Mouse (Mus musculus): ENCODE results near the gene Ipo7. TPM values are rescaled to one million over a fixed set of nuclear protein-coding genes. Genes with fewer than 3 reads are reported as not detected.

The Ipo7 gene
- polyA plus RNA-seq, 1 experiment = 46.5 TPM

DNA sequence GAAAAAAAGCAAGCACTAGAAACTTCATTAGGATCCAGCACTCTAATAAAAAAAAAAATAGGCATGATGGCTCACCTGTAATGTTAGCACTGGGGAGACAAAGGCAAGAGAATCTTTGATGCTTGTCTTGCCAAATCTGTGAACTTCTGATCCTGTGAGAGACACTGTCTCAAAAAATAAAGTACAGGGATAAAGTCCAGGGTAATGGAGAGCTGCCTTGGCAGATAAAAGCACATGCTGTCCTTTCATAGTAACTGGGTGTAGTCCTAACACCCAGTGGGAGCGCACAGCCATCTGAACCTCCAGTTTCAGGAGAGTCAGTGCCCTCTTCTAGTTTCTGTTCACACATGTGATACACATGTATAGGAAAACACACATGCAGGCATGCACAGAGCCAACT is 26.8 kb upstream of the Ipo7 start:
- H3K4me1 ChIP-seq (ENCODE audit: control insufficient read depth, insufficient read depth, low read length) = peaks cover 11% of the 10 kb centered on the region
- no peaks in the 10 kb centered on the region for H3K27me3 ChIP-seq (ENCODE audit: control insufficient read depth, insufficient read depth, low read length)
- DNase-seq = no peak
- 97% methylated on average over 1 of the region's 1 CpGs for WGBS
- no peak overlapping the region for H3K4me3 ChIP-seq (replicated peaks; ENCODE audit: insufficient read depth, low read depth, low read length)
- no peak for TF ChIP-seq POLR2A (IDR thresholded peaks at IDR 0.05; ENCODE audit: borderline replicate concordance, insufficient read depth, low read length)
- no peak for TF ChIP-seq CTCF (IDR thresholded peaks at IDR 0.05; ENCODE audit: borderline replicate concordance, insufficient read depth, low read depth, low read length)
- no peak overlapping the region for H3K27ac ChIP-seq (ENCODE audit: insufficient read depth, low read length)

- no peak overlapping the region for H3K4me3 ChIP-seq (replicated peaks; ENCODE audit: insufficient read depth, low read depth, low read length)
- peaks cover 11% of the 10 kb centered on the region for H3K4me1 ChIP-seq (ENCODE audit: control insufficient read depth, insufficient read depth, low read length)
- H3K27me3 ChIP-seq (ENCODE audit: control insufficient read depth, insufficient read depth, low read length) = no peaks in the 10 kb centered on the region
- no peak overlapping the region for H3K27ac ChIP-seq (ENCODE audit: insufficient read depth, low read length)
- 33% methylated on average over 2 of the region's 2 CpGs for WGBS
- DNase-seq = peak; percentile 46 to 68
- no peak for TF ChIP-seq CTCF (IDR thresholded peaks at IDR 0.05; ENCODE audit: borderline replicate concordance, insufficient read depth, low read depth, low read length)
- no peak for TF ChIP-seq POLR2A (IDR thresholded peaks at IDR 0.05; ENCODE audit: borderline replicate concordance, insufficient read depth, low read length)
Measured at GRCm38 (mm10) chr7:109993157-109993959, 24.7 kb upstream of the Ipo7 start.

DNA sequence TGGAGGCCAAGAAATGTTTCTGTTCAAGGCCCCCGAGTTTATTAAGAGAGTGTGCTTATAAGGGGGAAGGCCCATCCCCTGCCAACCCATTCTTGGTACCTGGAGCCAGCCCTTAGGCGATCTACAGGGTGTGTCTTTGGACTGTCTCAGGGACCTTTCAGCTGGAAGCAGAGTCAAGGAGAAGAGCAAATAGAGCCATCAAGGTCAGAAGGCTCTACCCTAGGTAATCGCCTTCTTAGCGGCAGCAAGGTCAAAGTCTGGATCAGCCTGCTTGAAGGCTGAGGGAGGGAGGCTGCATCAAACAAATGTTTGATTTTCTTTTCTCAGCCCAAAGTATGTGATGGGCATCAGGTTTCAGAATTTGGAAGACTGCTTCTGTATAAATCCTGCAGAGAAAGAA is 19.7 kb upstream of the Ipo7 start:
- 90% methylated on average over 4 of the region's 4 CpGs for WGBS
- no peak for DNase-seq
- H3K27me3 ChIP-seq (ENCODE audit: control insufficient read depth, insufficient read depth, low read length) = no peaks in the 10 kb centered on the region
- TF ChIP-seq POLR2A (IDR thresholded peaks at IDR 0.05; ENCODE audit: borderline replicate concordance, insufficient read depth, low read length) (no peak), CTCF (IDR thresholded peaks at IDR 0.05; ENCODE audit: borderline replicate concordance, insufficient read depth, low read depth, low read length) (no peak)
- H3K4me3 ChIP-seq (replicated peaks; ENCODE audit: insufficient read depth, low read depth, low read length) = no peak overlapping the region
- peaks cover 6% of the 10 kb centered on the region for H3K4me1 ChIP-seq (ENCODE audit: control insufficient read depth, insufficient read depth, low read length)
- H3K27ac ChIP-seq (ENCODE audit: insufficient read depth, low read length) = no peak overlapping the region

DNA sequence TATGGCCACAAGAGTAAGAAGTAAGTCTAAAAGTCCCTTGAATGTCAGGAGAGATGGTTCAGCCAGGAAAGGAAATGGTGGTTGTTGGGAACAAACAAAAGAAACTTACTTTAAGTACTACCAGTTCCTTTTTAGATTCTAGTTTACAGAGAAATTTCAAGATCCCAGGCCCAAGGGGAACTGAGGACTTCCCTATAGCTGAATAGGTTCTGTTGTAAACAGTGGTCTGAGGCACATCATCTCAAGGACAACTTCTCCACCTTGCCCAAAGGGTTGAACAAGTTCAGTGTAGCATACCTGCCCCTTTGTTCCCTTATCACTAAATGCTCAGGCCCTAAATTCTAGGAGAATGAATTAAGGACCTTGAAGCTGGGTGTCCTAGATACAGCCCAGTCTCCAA is 16.0 kb upstream of the Ipo7 start:
- no peak overlapping the region for H3K27ac ChIP-seq (ENCODE audit: insufficient read depth, low read length)

GRCm38 (mm10) chr7:110002968-110003367 is 15.1 kb upstream of the Ipo7 start:
- DNase-seq = peak; percentile 71 to 81
- H3K4me1 ChIP-seq (ENCODE audit: control insufficient read depth, insufficient read depth, low read length) = no peaks in the 10 kb centered on the region
- peak overlapping the region; percentile 34; the same call in 1 of the 2 replicates for H3K27ac ChIP-seq (ENCODE audit: insufficient read depth, low read length)
- peak overlapping the region; percentile 4 for H3K4me3 ChIP-seq (replicated peaks; ENCODE audit: insufficient read depth, low read depth, low read length)
- no peaks in the 10 kb centered on the region for H3K27me3 ChIP-seq (ENCODE audit: control insufficient read depth, insufficient read depth, low read length)
- TF ChIP-seq CTCF (IDR thresholded peaks at IDR 0.05; ENCODE audit: borderline replicate concordance, insufficient read depth, low read depth, low read length) (no peak), POLR2A (IDR thresholded peaks at IDR 0.05; ENCODE audit: borderline replicate concordance, insufficient read depth, low read length) (no peak)
- 8% methylated on average over 20 of the region's 20 CpGs for WGBS

More for the DNA sequence above, 16.0 kb upstream of the Ipo7 start:
- H3K27me3 ChIP-seq (ENCODE audit: control insufficient read depth, insufficient read depth, low read length) = no peaks in the 10 kb centered on the region
- TF ChIP-seq CTCF (IDR thresholded peaks at IDR 0.05; ENCODE audit: borderline replicate concordance, insufficient read depth, low read depth, low read length) (no peak), POLR2A (IDR thresholded peaks at IDR 0.05; ENCODE audit: borderline replicate concordance, insufficient read depth, low read length) (no peak)
- H3K4me3 ChIP-seq (replicated peaks; ENCODE audit: insufficient read depth, low read depth, low read length) = no peak overlapping the region
- no peak for DNase-seq
- H3K4me1 ChIP-seq (ENCODE audit: control insufficient read depth, insufficient read depth, low read length) = no peaks in the 10 kb centered on the region

DNA sequence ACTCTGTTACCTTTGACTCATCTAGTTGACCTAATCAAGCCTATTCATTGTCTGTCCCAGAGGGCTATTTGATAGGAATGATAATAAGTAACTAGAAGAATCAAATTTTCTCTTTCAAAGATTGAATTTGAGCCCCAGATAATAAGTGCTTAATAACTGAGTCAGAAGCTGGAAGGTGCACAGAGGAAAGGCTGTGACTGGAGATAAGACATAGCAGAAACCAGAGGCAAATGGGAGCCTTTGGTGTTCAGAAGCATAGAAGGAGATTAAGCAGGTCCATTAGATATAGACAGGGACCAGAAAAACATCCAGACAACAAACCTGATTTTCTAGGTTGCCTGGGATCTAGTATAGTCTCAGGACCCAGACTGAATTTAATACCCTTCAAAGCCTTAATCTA is 12.1 kb upstream of the Ipo7 start:
- H3K4me3 ChIP-seq (replicated peaks; ENCODE audit: insufficient read depth, low read depth, low read length) = no peak overlapping the region
- H3K27ac ChIP-seq (ENCODE audit: insufficient read depth, low read length) = no peak overlapping the region
- no peak for TF ChIP-seq CTCF (IDR thresholded peaks at IDR 0.05; ENCODE audit: borderline replicate concordance, insufficient read depth, low read depth, low read length)
- no peak for TF ChIP-seq POLR2A (IDR thresholded peaks at IDR 0.05; ENCODE audit: borderline replicate concordance, insufficient read depth, low read length)
- no peak for DNase-seq
- no peaks in the 10 kb centered on the region for H3K4me1 ChIP-seq (ENCODE audit: control insufficient read depth, insufficient read depth, low read length)
- H3K27me3 ChIP-seq (ENCODE audit: control insufficient read depth, insufficient read depth, low read length) = no peaks in the 10 kb centered on the region

DNA sequence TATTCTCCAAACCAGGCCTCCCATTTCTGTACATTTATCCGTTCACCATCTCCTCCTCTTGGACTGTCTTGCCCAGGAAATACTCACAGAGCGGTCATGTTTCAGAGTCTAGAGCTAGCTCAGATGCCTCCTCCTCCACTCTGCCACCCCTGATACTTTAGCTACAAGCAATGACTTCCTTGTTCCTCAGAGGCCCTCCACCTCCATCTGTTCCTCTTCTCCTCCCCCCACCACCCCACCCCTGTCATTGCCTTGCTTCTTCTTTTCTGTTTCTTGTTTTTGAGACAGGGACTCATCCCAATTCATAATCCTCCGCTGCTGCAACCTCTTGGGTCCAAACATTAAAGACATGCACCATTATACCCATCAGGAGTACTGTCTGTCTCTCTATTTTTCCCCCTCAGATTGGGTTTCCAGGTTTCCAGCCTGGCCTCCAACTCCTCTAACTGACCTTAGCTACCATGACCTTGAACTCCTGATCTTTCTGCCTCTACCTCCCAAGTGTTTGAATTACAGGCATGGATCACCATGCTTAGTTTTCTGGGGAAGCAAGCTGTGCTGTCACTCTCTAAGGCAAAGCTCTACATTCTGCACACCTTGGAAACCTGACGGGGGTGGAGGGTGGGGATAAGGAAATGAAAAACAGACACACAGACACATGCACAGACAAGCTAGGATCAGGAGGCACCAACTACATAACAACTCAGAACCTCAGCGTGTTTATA is 11.4 kb upstream of the Ipo7 start:
- no peak for TF ChIP-seq POLR2A (IDR thresholded peaks at IDR 0.05; ENCODE audit: borderline replicate concordance, insufficient read depth, low read length)
- no peak for TF ChIP-seq CTCF (IDR thresholded peaks at IDR 0.05; ENCODE audit: borderline replicate concordance, insufficient read depth, low read depth, low read length)
- no peak overlapping the region for H3K27ac ChIP-seq (ENCODE audit: insufficient read depth, low read length)
- H3K4me3 ChIP-seq (replicated peaks; ENCODE audit: insufficient read depth, low read depth, low read length) = no peak overlapping the region
- WGBS = 83% methylated on average over 5 of the region's 5 CpGs
- no peak for DNase-seq
- H3K4me1 ChIP-seq (ENCODE audit: control insufficient read depth, insufficient read depth, low read length) = no peaks in the 10 kb centered on the region
- H3K27me3 ChIP-seq (ENCODE audit: control insufficient read depth, insufficient read depth, low read length) = no peaks in the 10 kb centered on the region

DNA sequence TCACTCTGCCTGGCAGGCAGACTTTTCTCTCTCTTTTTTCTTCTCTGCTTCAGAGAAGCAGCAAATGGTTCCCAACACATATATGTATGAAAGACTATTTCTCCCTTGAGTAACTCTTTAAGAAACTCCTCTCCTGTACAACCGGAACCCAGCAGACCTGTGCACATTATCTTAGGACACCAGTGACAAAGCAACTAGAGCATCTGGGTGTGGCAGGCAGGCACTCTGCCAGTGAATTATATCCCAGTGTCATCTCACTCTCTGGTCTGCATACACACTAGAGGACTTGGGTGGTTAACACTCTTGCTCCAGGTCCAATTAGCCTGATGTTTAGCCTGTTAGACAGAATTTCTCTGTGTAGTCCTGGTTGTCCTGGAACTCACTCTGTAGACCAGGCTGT is 9.6 kb upstream of the Ipo7 start:
- DNase-seq = no peak
- Histone ChIP-seq H3K27me3 (ENCODE audit: control insufficient read depth, insufficient read depth, low read length) (no peaks in the 10 kb centered on the region), H3K4me1 (ENCODE audit: control insufficient read depth, insufficient read depth, low read length) (no peaks in the 10 kb centered on the region), H3K4me3 (replicated peaks; ENCODE audit: insufficient read depth, low read depth, low read length) (no peak overlapping the region), H3K27ac (ENCODE audit: insufficient read depth, low read length) (no peak overlapping the region)
- 93% methylated on average over 1 of the region's 1 CpGs for WGBS
- no peak for TF ChIP-seq CTCF (IDR thresholded peaks at IDR 0.05; ENCODE audit: borderline replicate concordance, insufficient read depth, low read depth, low read length)

Data from cerebellum, adult 2 months (tissue).